Mouse (Mus musculus): ENCODE data around the gene Adamts4.
"Not testable (repeated sequence)": the region's sequence is repeated elsewhere in the genome, so short reads cannot be mapped to it uniquely, and the experiment has no call there.

Gene Adamts4

GRCm38 (mm10) chr1:171279012-171279705 is 28.9 kb downstream of the Adamts4 start:
- DNase-seq (ENCODE audit: low spot score in 2 of 2), result no peak

- DNase-seq (ENCODE audit: low spot score in 2 of 2), result no peak
Observed at GRCm38 (mm10) chr1:171279721-171280120, 29.5 kb downstream of the Adamts4 start.

- no peak for DNase-seq (ENCODE audit: low spot score in 2 of 2)
Observed at GRCm38 (mm10) chr1:171280250-171280915, 30.2 kb downstream of the Adamts4 start.

- peak; percentile 91 to 92 for DNase-seq (ENCODE audit: low spot score in 2 of 2)
Observed at GRCm38 (mm10) chr1:171280916-171281527, 30.8 kb downstream of the Adamts4 start, which contains the start of gene Ppox. TSS of gene Ppox (minus strand) at chr1:171281186.

GRCm38 (mm10) chr1:171281528-171281923 is 31.3 kb downstream of the Adamts4 start:
- DNase-seq (ENCODE audit: low spot score in 2 of 2), result peak in 1 of 2 experiments; percentile 72

GRCm38 (mm10) chr1:171282086-171282805 is 32.0 kb downstream of the Adamts4 start:
- DNase-seq (ENCODE audit: low spot score in 2 of 2), result no peak

GRCm38 (mm10) chr1:171283188-171284160 is 33.3 kb downstream of the Adamts4 start:
- no peak for DNase-seq (ENCODE audit: low spot score in 2 of 2)

GRCm38 (mm10) chr1:171284491-171284890 is 34.3 kb downstream of the Adamts4 start:
- no peak for DNase-seq (ENCODE audit: low spot score in 2 of 2)

- DNase-seq (ENCODE audit: low spot score in 2 of 2), result no peak
Observed at GRCm38 (mm10) chr1:171285096-171285892, 35.1 kb downstream of the Adamts4 start.

- DNase-seq (ENCODE audit: low spot score in 2 of 2), result no peak
Observed at GRCm38 (mm10) chr1:171286517-171286916, 36.3 kb downstream of the Adamts4 start.

GRCm38 (mm10) chr1:171287136-171288081 is 37.2 kb downstream of the Adamts4 start, which contains the start of gene Usp21:
TSS of gene Usp21 (minus strand) at chr1:171287991.
- DNase-seq (ENCODE audit: low spot score in 2 of 2), result peak; percentile 88 to 90

- no peak for DNase-seq (ENCODE audit: low spot score in 2 of 2)
Observed at GRCm38 (mm10) chr1:171288328-171288727, 38.1 kb downstream of the Adamts4 start.

GRCm38 (mm10) chr1:171293351-171293750 is 43.1 kb downstream of the Adamts4 start:
- no peak for DNase-seq (ENCODE audit: low spot score in 2 of 2)

GRCm38 (mm10) chr1:171293906-171294297 is 43.7 kb downstream of the Adamts4 start:
- no peak for DNase-seq (ENCODE audit: low spot score in 2 of 2)

GRCm38 (mm10) chr1:171294298-171295062 is 44.3 kb downstream of the Adamts4 start, which contains the start of gene Ufc1:
TSS of gene Ufc1 (minus strand) at chr1:171295024.
- peak; percentile 81 to 84 for DNase-seq (ENCODE audit: low spot score in 2 of 2)

GRCm38 (mm10) chr1:171295063-171295402 is 44.8 kb downstream of the Adamts4 start:
- DNase-seq (ENCODE audit: low spot score in 2 of 2), result no peak

GRCm38 (mm10) chr1:171298226-171298625 is 48.0 kb downstream of the Adamts4 start:
- no peak for DNase-seq (ENCODE audit: low spot score in 2 of 2)

GRCm38 (mm10) chr1:171306157-171306556 is 55.9 kb downstream of the Adamts4 start:
- not testable (repeated sequence) for DNase-seq (ENCODE audit: low spot score in 2 of 2)

All from natural killer cell, adult 2 months (primary cell).